Mouse (Mus musculus) MEL (cell line): Measurements from ENCODE around the gene Aunip. TPM values are rescaled to one million over a fixed set of nuclear protein-coding genes. Genes with fewer than 3 reads are reported as not detected.

ENCODE experiments used
- DNase-seq: peaks from one replicate; pipeline ENCODE4 v3.0.0; 2011; ENCODE audit warnings: low read depth, low spot score
- H3K27ac ChIP-seq: 2 replicates; pipeline ENCODE4 v1.5.1; 2012; ENCODE audit warnings: low read depth, mild to moderate bottlenecking, control low read depth, low read length, moderate library complexity; ENCODE audit not compliant: control insufficient read depth
- H3K27me3 ChIP-seq, 2 experiments: fragments of 150-350 bp in 1 of 2; sonication (generic) in 1 of 2; 2 replicates each; pipeline ENCODE4 v1.6.1; 2012; ENCODE audit warnings: low read length in 2 of 2, mild to moderate bottlenecking in 2 of 2, improper control_type of control experiment in 1 of 2, moderate library complexity in 1 of 2; ENCODE audit not compliant: insufficient read depth in 2 of 2, control insufficient read depth in 1 of 2
- H3K36me3 ChIP-seq, 2 experiments: 2 replicates each; pipeline ENCODE4 v1.6.1; 2012 to 2014; ENCODE audit warnings: low read length in 2 of 2, improper control_type of control experiment in 1 of 2, inconsistent platforms in 1 of 2, mild to moderate bottlenecking in 1 of 2; ENCODE audit not compliant: insufficient read depth in 2 of 2, control insufficient read depth in 1 of 2
- H3K4me1 ChIP-seq, 2 experiments: fragments of 150-350 bp in 1 of 2; sonication (generic) in 1 of 2; 2 replicates each; pipeline ENCODE4 v1.6.1; 2012; ENCODE audit warnings: low read length in 2 of 2, improper control_type of control experiment in 1 of 2, mild to moderate bottlenecking in 1 of 2; ENCODE audit not compliant: insufficient read depth in 2 of 2, control insufficient read depth in 1 of 2
- H3K4me3 ChIP-seq, 2 experiments: fragments of 150-350 bp in 1 of 2; sonication (generic) in 1 of 2; 2 replicates each; pipeline ENCODE4 v1.5.1; 2012; ENCODE audit warnings: low read depth in 2 of 2, low read length in 2 of 2, mild to moderate bottlenecking in 2 of 2, moderate library complexity in 2 of 2, control low read depth in 1 of 2, improper control_type of control experiment in 1 of 2; ENCODE audit not compliant: control insufficient read depth in 1 of 2, insufficient read depth in 1 of 2
- H3K79me2 ChIP-seq: 2 replicates; pipeline ENCODE4 v1.6.1; 2012; ENCODE audit warnings: mild to moderate bottlenecking, low read length, moderate library complexity; ENCODE audit not compliant: control insufficient read depth, poor library complexity, insufficient read depth
- H3K9ac ChIP-seq: 2 replicates; pipeline ENCODE4 v1.6.1; 2012; ENCODE audit warnings: low read depth, mild to moderate bottlenecking, control low read depth, low read length, moderate library complexity; ENCODE audit not compliant: control insufficient read depth, poor library complexity, severe bottlenecking
- H3K9me3 ChIP-seq: fragments of 150-350 bp; sonication (generic); replicated peaks from 2 replicates; pipeline ENCODE4 v1.6.1; 2012; ENCODE audit warnings: mild to moderate bottlenecking, low read length, improper control_type of control experiment, moderate library complexity; ENCODE audit not compliant: insufficient read depth
- CTCF ChIP-seq, 3 experiments: IDR thresholded peaks in 2 of 3; conservative IDR thresholded peaks in 1 of 3; 2 replicates each; pipeline ENCODE4 v1.5.1; 2011 to 2012; ENCODE audit warnings: low read length in 3 of 3, low read depth in 2 of 3, mild to moderate bottlenecking in 2 of 3, improper control_type of control experiment in 1 of 3, inconsistent platforms in 1 of 3, mixed read lengths in 1 of 3, moderate library complexity in 1 of 3; ENCODE audit not compliant: control insufficient read depth in 1 of 3, insufficient read depth in 1 of 3, poor library complexity in 1 of 3, severe bottlenecking in 1 of 3
- E2F4 ChIP-seq: IDR thresholded peaks from 2 replicates; pipeline ENCODE4 v1.6.1; 2011; ENCODE audit warnings: low read depth, low read length, improper control_type of control experiment, borderline replicate concordance
- ETS1 ChIP-seq: IDR thresholded peaks from 2 replicates; pipeline ENCODE4 v1.6.1; 2012; ENCODE audit warnings: low read depth, mild to moderate bottlenecking, inconsistent platforms, low read length, improper control_type of control experiment, moderate library complexity
- GABPA ChIP-seq: IDR thresholded peaks from 2 replicates; pipeline ENCODE4 v1.6.1; 2012; ENCODE audit warnings: low read depth, mild to moderate bottlenecking, inconsistent platforms, low read length, improper control_type of control experiment, moderate library complexity
- HCFC1 ChIP-seq: IDR thresholded peaks from 2 replicates; pipeline ENCODE4 v1.6.1; 2012; ENCODE audit warnings: low read depth, mild to moderate bottlenecking, inconsistent platforms, low read length, improper control_type of control experiment, moderate library complexity
- JUND ChIP-seq: IDR thresholded peaks from 2 replicates; pipeline ENCODE4 v1.6.1; 2011; ENCODE audit warnings: low read depth, mild to moderate bottlenecking, improper control_type of control experiment, low read length
- MAFK ChIP-seq: IDR thresholded peaks from 2 replicates; pipeline ENCODE4 v1.6.1; 2011; ENCODE audit warnings: low read depth, mild to moderate bottlenecking, low read length, improper control_type of control experiment, borderline replicate concordance
- MAX ChIP-seq: IDR thresholded peaks from 2 replicates; pipeline ENCODE4 v1.6.1; 2011; ENCODE audit warnings: low read length, improper control_type of control experiment
- MAZ ChIP-seq: IDR thresholded peaks from 2 replicates; pipeline ENCODE4 v1.6.1; 2012; ENCODE audit warnings: low read depth, mild to moderate bottlenecking, inconsistent platforms, low read length, improper control_type of control experiment
- MYB ChIP-seq: IDR thresholded peaks from 2 replicates; pipeline ENCODE4 v1.6.1; 2011; ENCODE audit warnings: mild to moderate bottlenecking, low read depth, low read length, improper control_type of control experiment
- NRF1 ChIP-seq: IDR thresholded peaks from 2 replicates; pipeline ENCODE4 v1.6.1; 2014; ENCODE audit warnings: low read depth, mild to moderate bottlenecking, inconsistent platforms, low read length, improper control_type of control experiment, moderate library complexity; ENCODE audit not compliant: poor library complexity, insufficient read depth, severe bottlenecking
- POLR2A ChIP-seq, 2 experiments: IDR thresholded peaks; 2 replicates each; pipeline ENCODE4 v1.6.1; 2011 to 2012; ENCODE audit warnings: low read length in 2 of 2, mild to moderate bottlenecking in 2 of 2, control low read depth in 1 of 2, improper control_type of control experiment in 1 of 2, low read depth in 1 of 2, moderate library complexity in 1 of 2; ENCODE audit not compliant: control insufficient read depth in 1 of 2, insufficient read depth in 1 of 2, poor library complexity in 1 of 2
- POLR2AphosphoS2 ChIP-seq: IDR thresholded peaks from 2 replicates; pipeline ENCODE4 v1.6.1; 2011; ENCODE audit warnings: low read length, improper control_type of control experiment
- POLR2AphosphoS5 ChIP-seq: IDR thresholded peaks from 2 replicates; pipeline ENCODE4 v1.6.1; 2012; ENCODE audit warnings: low read depth, borderline replicate concordance, mild to moderate bottlenecking, inconsistent platforms, low read length, moderate library complexity, mixed read lengths
- RAD21 ChIP-seq: IDR thresholded peaks from 2 replicates; pipeline ENCODE4 v1.6.1; 2011; ENCODE audit warnings: mild to moderate bottlenecking, low read depth, low read length, improper control_type of control experiment
- SMC3 ChIP-seq: IDR thresholded peaks from 2 replicates; pipeline ENCODE4 v1.6.1; 2011; ENCODE audit warnings: low read depth, low read length, improper control_type of control experiment
- TCF12 ChIP-seq: IDR thresholded peaks from 2 replicates; pipeline ENCODE4 v1.6.1; 2014; ENCODE audit warnings: low read depth, mild to moderate bottlenecking, inconsistent platforms, low read length, improper control_type of control experiment, moderate library complexity
- UBTF ChIP-seq: IDR thresholded peaks from 2 replicates; pipeline ENCODE4 v1.6.1; 2012; ENCODE audit warnings: low read depth, mild to moderate bottlenecking, inconsistent platforms, low read length, improper control_type of control experiment, moderate library complexity, borderline replicate concordance; ENCODE audit not compliant: insufficient read depth
- USF2 ChIP-seq, 2 experiments: IDR thresholded peaks; 2 replicates each; pipeline ENCODE4 v1.6.1; 2011 to 2012; ENCODE audit warnings: improper control_type of control experiment in 2 of 2, low read length in 2 of 2, borderline replicate concordance in 1 of 2, inconsistent platforms in 1 of 2, low read depth in 1 of 2, mild to moderate bottlenecking in 1 of 2; ENCODE audit not compliant: insufficient read depth in 1 of 2
- ZC3H11A ChIP-seq: IDR thresholded peaks from 2 replicates; pipeline ENCODE4 v1.6.1; 2012; ENCODE audit warnings: low read depth, mild to moderate bottlenecking, inconsistent platforms, low read length, improper control_type of control experiment
- ZMIZ1 ChIP-seq: IDR thresholded peaks from 2 replicates; pipeline ENCODE4 v1.6.1; 2012; ENCODE audit warnings: low read depth, mild to moderate bottlenecking, inconsistent platforms, low read length, improper control_type of control experiment, moderate library complexity
- polyA plus RNA-seq, 2 experiments: library from polyadenylated mRNA; stranded (reverse) in 1 of 2; unstranded in 1 of 2; fragments of >175 nt in 1 of 2; fragments of >200 nt in 1 of 2; gene quantifications; 2 replicates each; pipeline versions ENCODE4 v1.2.1 to v1.2.4; 2012; ENCODE audit warnings: low replicate concordance in 2 of 2, low read depth in 1 of 2; ENCODE audit not compliant: insufficient read length in 2 of 2, insufficient read depth in 1 of 2, missing spikeins in 1 of 2
- total RNA-seq: library from RNA; depleted of rRNA; stranded (reverse); fragments of 300-350 nt; gene quantifications from 2 replicates; pipeline ENCODE4 v1.2.3, GENCODE M21; 2012

The Aunip gene
- total and polyA plus RNA-seq, 3 experiments = 14.9 to 20.6 TPM; not detected in 1

GRCm38 (mm10) chr4:134479839-134480238, 31.0 kb upstream of the Aunip start:
- Histone ChIP-seq H3K27me3 (peaks cover 1 to 6% of the 10 kb centered on the region in 2 experiments; a peak in 2 of 4 replicates), H3K9me3 (no peaks in the 10 kb centered on the region), H3K36me3 (no peaks in the 10 kb centered on the region), H3K4me3 (no peak overlapping the region), H3K4me1 (no peaks in the 10 kb centered on the region; a peak in 1 of 4 replicates), H3K27ac (no peak overlapping the region), H3K9ac (no peak overlapping the region), H3K79me2 (no peaks in the 10 kb centered on the region)
- no peak for DNase-seq
- TF ChIP-seq TCF12 (no peak), JUND (no peak), ZMIZ1 (no peak), NRF1 (no peak), RAD21 (no peak), MAX (no peak), CTCF (IDR thresholded peaks at IDR 0.05 in 2 of 3, conservative IDR thresholded peaks at IDR 0.05 in 1 of 3; ENCODE audit: control insufficient read depth in 1 of 3, insufficient read depth in 1 of 3, low read depth in 2 of 3, low read length in 3 of 3, poor library complexity in 1 of 3, severe bottlenecking in 1 of 3) (no peak), MAZ (no peak), POLR2A (IDR thresholded peaks at IDR 0.05; ENCODE audit: control insufficient read depth in 1 of 2, insufficient read depth in 1 of 2, low read depth in 1 of 2, low read length in 2 of 2, poor library complexity in 1 of 2) (no peak), POLR2AphosphoS2 (no peak), USF2 (IDR thresholded peaks at IDR 0.05; ENCODE audit: borderline replicate concordance in 1 of 2, insufficient read depth in 1 of 2, low read depth in 1 of 2, low read length in 2 of 2) (no peak), ETS1 (no peak), MAFK (no peak), HCFC1 (no peak), POLR2AphosphoS5 (no peak), GABPA (no peak), E2F4 (no peak), MYB (no peak)

- Histone ChIP-seq H3K36me3 (no peaks in the 10 kb centered on the region), H3K9ac (no peak overlapping the region), H3K4me3 (no peak overlapping the region), H3K79me2 (no peaks in the 10 kb centered on the region), H3K4me1 (no peaks in the 10 kb centered on the region; a peak in 1 of 4 replicates), H3K27ac (no peak overlapping the region), H3K9me3 (no peaks in the 10 kb centered on the region), H3K27me3 (peaks cover 3 to 6% of the 10 kb centered on the region in 2 experiments; a peak in 2 of 4 replicates)
- TF ChIP-seq UBTF = no peak
- no peak for TF ChIP-seq E2F4
- peak; percentile 46 for TF ChIP-seq ZC3H11A
- TF ChIP-seq GABPA = no peak
- no peak for TF ChIP-seq ZMIZ1
- TF ChIP-seq CTCF (IDR thresholded peaks at IDR 0.05 in 2 of 3, conservative IDR thresholded peaks at IDR 0.05 in 1 of 3; ENCODE audit: control insufficient read depth in 1 of 3, insufficient read depth in 1 of 3, low read depth in 2 of 3, low read length in 3 of 3, poor library complexity in 1 of 3, severe bottlenecking in 1 of 3) = peak; percentile 77 to 91 (median 85)
- TF ChIP-seq POLR2AphosphoS5 = no peak
- TF ChIP-seq RAD21 = peak; percentile 35
- peak; percentile 76 for TF ChIP-seq SMC3
- peak; percentile 82 for DNase-seq
These were observed 29.9 kb upstream of the Aunip start for GRCm38 (mm10) chr4:134480864-134481263.
